Comparison of ENCODE assay signal across 9 mouse cellular contexts in genomic region chr3:118430631-118430906, GRCm38 (mm10).
DNase-seq lines count a peak whose midpoint lies in the region; ATAC-seq and TF ChIP-seq lines count a peak whose summit lies in the region.
"Had no signal": no experiment of that assay in that cellular context is flagged by ENCODE, and none has a peak within 500 bp of the region (broad histone marks: within the 10 kb centered on the region; RNA-seq: fewer than 3 reads in every experiment).

No protein-coding gene starts in this region.

- H3K27ac ChIP-seq in kidney, embryonic 15.5 days = no peak overlapping the region
- no peak overlapping the region for H3K27ac ChIP-seq in embryonic facial prominence, embryonic 14.5 days (replicated peaks; ENCODE audit: low read depth, low read length)
- peak overlapping the region; percentile 93 for H3K27ac ChIP-seq in hindbrain, embryonic 15.5 days (replicated peaks)
- peak overlapping the region; percentile 87 for H3K27ac ChIP-seq in midbrain, postnatal 0 days (ENCODE audit: low read depth, low read length)

- peaks cover 56% of the 10 kb centered on the region for H3K27me3 ChIP-seq in kidney, embryonic 15.5 days
- peaks cover 62% of the 10 kb centered on the region for H3K27me3 ChIP-seq in embryonic facial prominence, embryonic 14.5 days (replicated peaks; ENCODE audit: control insufficient read depth, insufficient read depth, low read length)
- 0 out of 2 replicates have a peak, but pooled peaks cover 11% of the 10 kb centered on the region for H3K27me3 ChIP-seq in hindbrain, embryonic 15.5 days
- H3K27me3 ChIP-seq in midbrain, postnatal 0 days (ENCODE audit: insufficient read depth, low read length) = no peaks in the 10 kb centered on the region

- 2% methylated on average over 7 of the region's 7 CpGs for WGBS in kidney, embryonic 15.5 days
- WGBS in embryonic facial prominence, embryonic 14.5 days = 2% methylated on average over 7 of the region's 7 CpGs
- WGBS in hindbrain, embryonic 15.5 days = 0% methylated on average over 7 of the region's 7 CpGs
- under 1% methylated on average over 7 of the region's 7 CpGs for WGBS in midbrain, postnatal 0 days

- H3K36me3 ChIP-seq in kidney, embryonic 15.5 days = no peaks in the 10 kb centered on the region
- H3K36me3 ChIP-seq in embryonic facial prominence, embryonic 14.5 days (ENCODE audit: control insufficient read depth, insufficient read depth, low read length) = no peaks in the 10 kb centered on the region
- H3K36me3 ChIP-seq in hindbrain, embryonic 15.5 days = no peaks in the 10 kb centered on the region
- H3K36me3 ChIP-seq in midbrain, postnatal 0 days (ENCODE audit: insufficient read depth, low read length) = no peaks in the 10 kb centered on the region

- no peak overlapping the region for H3K9ac ChIP-seq in kidney, embryonic 15.5 days
- H3K9ac ChIP-seq in embryonic facial prominence, embryonic 14.5 days (ENCODE audit: low read depth, low read length) = peak overlapping the region; percentile 49
- peak overlapping the region; percentile 73 for H3K9ac ChIP-seq in hindbrain, embryonic 15.5 days
- peak overlapping the region; percentile 79 for H3K9ac ChIP-seq in midbrain, postnatal 0 days (replicated peaks; ENCODE audit: low read length, poor library complexity, severe bottlenecking)

- H3K4me3 ChIP-seq in kidney, embryonic 15.5 days (replicated peaks) = peak overlapping the region; percentile 24
- H3K4me3 ChIP-seq in embryonic facial prominence, embryonic 14.5 days (ENCODE audit: low read depth, low read length) = peak overlapping the region; percentile 36
- peak overlapping the region; percentile 63 for H3K4me3 ChIP-seq in hindbrain, embryonic 15.5 days
- peak overlapping the region; percentile 64 for H3K4me3 ChIP-seq in midbrain, postnatal 0 days (ENCODE audit: low read depth, low read length)

- H3K9me3 ChIP-seq in kidney, embryonic 15.5 days (replicated peaks) = no peaks in the 10 kb centered on the region
- no peaks in the 10 kb centered on the region for H3K9me3 ChIP-seq in embryonic facial prominence, embryonic 14.5 days (ENCODE audit: control insufficient read depth, low read length)
- no peaks in the 10 kb centered on the region for H3K9me3 ChIP-seq in hindbrain, embryonic 15.5 days
- no peaks in the 10 kb centered on the region for H3K9me3 ChIP-seq in midbrain, postnatal 0 days (ENCODE audit: low read length)

- TF ChIP-seq CTCF in midbrain, postnatal 0 days (IDR thresholded peaks at IDR 0.05) = no peak

- peaks cover 40% of the 10 kb centered on the region for H3K4me1 ChIP-seq in kidney, embryonic 15.5 days
- peaks cover 10% of the 10 kb centered on the region; the same call in 1 of the 2 replicates for H3K4me1 ChIP-seq in embryonic facial prominence, embryonic 14.5 days (ENCODE audit: control insufficient read depth, insufficient read depth, low read length)
- H3K4me1 ChIP-seq in hindbrain, embryonic 15.5 days (replicated peaks) = peaks cover 24% of the 10 kb centered on the region
- H3K4me1 ChIP-seq in midbrain, postnatal 0 days (ENCODE audit: insufficient read depth, low read length) = peaks cover 4% of the 10 kb centered on the region; the same call in 1 of the 2 replicates

- peak overlapping the region; percentile 53 for H3K4me2 ChIP-seq in kidney, embryonic 15.5 days
- peak overlapping the region; percentile 60 for H3K4me2 ChIP-seq in embryonic facial prominence, embryonic 14.5 days (ENCODE audit: low read depth, low read length)
- peak overlapping the region; percentile 97 for H3K4me2 ChIP-seq in hindbrain, embryonic 15.5 days
- H3K4me2 ChIP-seq in midbrain, postnatal 0 days (ENCODE audit: low read depth, low read length, poor library complexity, severe bottlenecking) = peak overlapping the region; percentile 89

- no peak for DNase-seq in kidney, adult 18-20 months
- no peak for DNase-seq in embryonic facial prominence, embryonic 14.5 days (ENCODE audit: low spot score)
- no peak for DNase-seq in midbrain, postnatal 0 days (ENCODE audit: low spot score)
- DNase-seq in spleen, adult 18-20 months = no peak
- DNase-seq in kidney, postnatal 36 days = no peak
- DNase-seq in adrenal gland, adult (ENCODE audit: inconsistent age in 2 of 2, low spot score in 1 of 2) = no peak
- DNase-seq: thymus, adult 2 months had no signal

- ATAC-seq in kidney, embryonic 15.5 days (replicated peaks; ENCODE audit: low FRiP score) = no peak
- no peak for ATAC-seq in embryonic facial prominence, embryonic 14.5 days (ENCODE audit: low read depth)
- ATAC-seq in hindbrain, embryonic 15.5 days (ENCODE audit: low FRiP score, low read depth) = peak; percentile 42; the same call in 1 of the 2 replicates
- peak; percentile 24; the same call in 1 of the 2 replicates for ATAC-seq in midbrain, postnatal 0 days (ENCODE audit: low FRiP score)

Comparison
In these comparisons a context has a peak if more than half of its experiments do, and no peak if none do; other contexts are left out.
1. ATAC-seq: peak in hindbrain, embryonic 15.5 days (single experiment) and midbrain, postnatal 0 days (single experiment); none in kidney, embryonic 15.5 days (single experiment) and embryonic facial prominence, embryonic 14.5 days (single experiment).
2. H3K27ac ChIP-seq: peak in hindbrain, embryonic 15.5 days (single experiment) and midbrain, postnatal 0 days (single experiment); none in kidney, embryonic 15.5 days (single experiment) and embryonic facial prominence, embryonic 14.5 days (single experiment).
3. Peak in every context shown above with its lines, with median percentiles within 50 percentile points of each other: H3K4me2 ChIP-seq and H3K4me3 ChIP-seq.